Mouse (Mus musculus) heart, adult 10 weeks (tissue): ENCODE measurements around the gene Klf13. TPM values are rescaled to one million over a fixed set of nuclear protein-coding genes. Genes with fewer than 3 reads are reported as not detected.

ENCODE experiments used
- polyA plus RNA-seq: library from polyadenylated mRNA; stranded (reverse); fragments of 350-450 nt; fragmentation: Illumina TruSeq; extraction: RNeasy Lipid Tissue Mini Kit (QIAGEN cat#74804); gene quantifications from one replicate; pipeline ENCODE4 v1.2.3, GENCODE M21; 2014; ENCODE audit warnings: low read depth, low replicate concordance

Klf13 gene
- 19.7 TPM for polyA plus RNA-seq

DNA sequence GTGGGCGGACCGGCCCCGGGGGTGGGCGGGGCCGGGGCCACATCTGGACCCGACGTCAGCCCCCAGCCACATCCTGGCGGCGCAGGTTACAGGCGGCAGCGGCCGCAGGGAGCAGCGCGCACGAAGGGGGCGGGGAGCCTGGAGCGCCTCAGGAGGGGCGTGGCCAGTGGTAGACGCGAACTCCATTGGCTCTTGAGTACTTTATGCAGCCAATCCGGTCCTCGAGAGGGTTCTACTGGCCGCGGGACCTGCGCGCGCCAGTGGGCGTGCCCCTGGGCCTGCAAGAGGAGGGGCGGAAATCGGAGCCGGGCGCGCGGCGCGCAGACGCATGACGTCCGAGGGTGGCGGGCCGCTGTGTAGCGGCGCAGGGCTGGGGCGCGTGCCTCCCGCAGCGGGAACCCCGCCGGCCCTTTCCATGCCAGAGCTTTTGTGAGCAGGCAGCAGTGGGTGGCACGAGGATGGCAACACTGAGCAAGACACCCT, at the start of gene Klf13:
TSS of gene Klf13 (minus strand) at position 2 of the 483 bp plus-strand sequence.

GRCm38 (mm10) chr7:63916268-63916907, 22.3 kb downstream of the Klf13 start, which contains the start of gene E030018B13Rik:
Gene E030018B13Rik, plus strand, starts transcription at chr7:63916857.

Other genes with a start within 250 kb of the Klf13 start
- gene E030018B13Rik, start 22.1 kb downstream of the Klf13 start, polyA plus RNA-seq: not detected
- not detected for gene Trpm1, start 214.9 kb upstream of the Klf13 start, polyA plus RNA-seq